Mouse (Mus musculus) hindbrain, embryonic 12.5 days (tissue): ENCODE data around the gene Cryba4. TPM values are rescaled to one million over a fixed set of nuclear protein-coding genes. Genes with fewer than 3 reads are reported as not detected.

Experiments used
- ATAC-seq: fragments of 200-750 bp; cut with Nextera tagmentation; 2 replicates; pipeline ENCODE4 v1.8.0; 2017; ENCODE audit warnings: moderate TSS enrichment; ENCODE audit not compliant: low FRiP score
- H3K27ac ChIP-seq: fragments of 300-500 bp; sonication (generic); 2 replicates; pipeline ENCODE4 v1.5.1; 2016; ENCODE audit warnings: mild to moderate bottlenecking
- H3K27me3 ChIP-seq: fragments of 300-500 bp; sonication (generic); 2 replicates; pipeline ENCODE4 v1.6.1; 2016; ENCODE audit warnings: mild to moderate bottlenecking
- H3K36me3 ChIP-seq: fragments of 300-500 bp; sonication (generic); 2 replicates; pipeline ENCODE4 v1.6.1; 2016; ENCODE audit warnings: mild to moderate bottlenecking
- H3K4me1 ChIP-seq: fragments of 300-500 bp; sonication (generic); 2 replicates; pipeline ENCODE4 v1.6.1; 2016
- H3K4me2 ChIP-seq: fragments of 300-500 bp; sonication (generic); replicated peaks from 2 replicates; pipeline ENCODE4 v1.6.1; 2016; ENCODE audit warnings: mild to moderate bottlenecking
- H3K4me3 ChIP-seq: fragments of 300-500 bp; sonication (generic); 2 replicates; pipeline ENCODE4 v1.5.1; 2016; ENCODE audit warnings: mild to moderate bottlenecking
- H3K9ac ChIP-seq: fragments of 300-500 bp; sonication (generic); 2 replicates; pipeline ENCODE4 v1.6.1; 2016; ENCODE audit warnings: mild to moderate bottlenecking, moderate library complexity
- H3K9me3 ChIP-seq: fragments of 300-500 bp; sonication (generic); replicated peaks from 2 replicates; pipeline ENCODE4 v1.6.1; 2016; ENCODE audit warnings: mild to moderate bottlenecking
- WGBS: fragments of 180-500 bp; shearing (Covaris S2); methylation state at CpG from one replicate; pipeline ENCODE4 v1.1.7; 2016; 5-methylcytosine and 5-hydroxymethylcytosine counted together
- polyA plus RNA-seq: library from polyadenylated mRNA; unstranded; fragments of >200 nt; fragmentation: Nextera tagmentation; extraction: Ambion mirVana; gene quantifications from 2 replicates; pipeline ENCODE4 v1.2.1, GENCODE M21; 2016

Gene Cryba4
- polyA plus RNA-seq, 1 experiment from 2014 or later: 1.8 TPM

DNA sequence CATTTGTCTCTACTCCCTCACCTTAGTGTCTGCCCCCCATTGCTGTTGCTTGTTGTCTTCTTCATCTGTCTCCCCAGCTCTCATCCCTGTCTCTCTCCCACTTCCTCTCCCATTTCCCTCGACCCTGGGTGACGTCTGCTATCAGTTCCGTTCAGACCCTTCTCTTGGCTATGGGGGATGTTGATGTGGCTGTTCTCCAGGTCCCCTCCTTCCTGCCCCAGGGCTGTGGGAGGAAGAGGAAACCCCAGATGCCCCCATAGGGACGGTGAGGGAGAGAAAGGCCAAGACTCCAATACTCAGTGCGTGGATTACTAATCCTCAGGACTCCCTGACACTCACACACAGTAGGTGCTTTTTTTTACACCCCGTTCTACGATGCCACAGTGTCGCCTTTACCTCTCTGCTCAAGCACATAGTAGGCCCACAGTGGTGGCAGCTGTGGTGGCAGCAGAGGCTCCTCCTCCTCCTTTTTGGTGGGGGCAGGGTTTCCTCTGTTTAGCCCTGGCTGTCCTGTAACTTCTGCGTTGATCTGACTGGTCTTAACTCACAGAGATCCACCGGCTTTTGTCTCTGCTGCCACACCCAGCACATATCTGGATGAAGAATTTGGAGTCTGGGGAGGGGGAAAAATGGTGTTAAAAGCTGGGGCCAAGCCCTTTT lies 31.4 kb upstream of the Cryba4 start:
- no peak for ATAC-seq
- WGBS: 78% methylated on average over 10 of the region's 10 CpGs
- H3K27ac ChIP-seq: 0 out of 2 replicates have a peak overlapping the region, but pooled peaks have one; percentile 48
- no peak overlapping the region for H3K4me2 ChIP-seq
- no peak overlapping the region for H3K4me3 ChIP-seq
- no peaks in the 10 kb centered on the region for H3K9me3 ChIP-seq
- H3K27me3 ChIP-seq: no peaks in the 10 kb centered on the region
- H3K36me3 ChIP-seq: no peaks in the 10 kb centered on the region
- H3K4me1 ChIP-seq: peaks cover 30% of the 10 kb centered on the region
- no peak overlapping the region for H3K9ac ChIP-seq

DNA sequence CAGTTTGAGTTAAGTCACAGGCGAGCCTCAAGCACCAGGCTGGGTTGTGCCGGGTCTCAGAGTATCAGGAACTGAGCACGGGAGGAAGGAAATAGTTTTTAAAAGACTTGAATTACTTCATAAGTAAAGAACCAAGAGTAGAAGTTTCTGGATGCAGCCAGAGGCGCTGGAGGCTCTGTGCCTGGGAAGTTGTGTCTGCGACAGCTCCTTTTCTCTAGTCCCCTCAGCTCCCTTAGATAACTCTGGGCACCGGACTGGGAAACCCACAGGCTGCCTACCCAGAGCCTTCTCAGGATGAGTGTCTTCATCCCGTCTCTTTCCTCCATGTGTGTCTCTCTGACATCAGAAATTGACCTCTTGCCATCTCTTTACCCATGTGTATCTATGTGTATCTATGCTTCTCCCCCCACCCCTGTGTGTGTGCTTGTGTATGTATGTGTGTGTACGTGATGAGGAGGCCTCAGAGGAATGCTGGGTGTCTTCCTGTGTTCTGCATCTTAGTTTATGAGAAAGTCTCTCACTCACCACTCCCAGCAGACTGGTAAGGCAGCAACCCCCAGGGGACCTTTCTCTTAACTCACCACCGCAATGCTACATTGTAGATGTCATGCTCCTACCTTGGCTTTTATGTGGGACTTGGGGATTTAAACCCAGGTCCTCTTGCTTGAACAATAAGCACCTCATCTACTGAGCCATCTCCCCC lies 30.6 kb upstream of the Cryba4 start:
- peaks cover 35% of the 10 kb centered on the region for H3K4me1 ChIP-seq
- no peak overlapping the region for H3K9ac ChIP-seq

DNA sequence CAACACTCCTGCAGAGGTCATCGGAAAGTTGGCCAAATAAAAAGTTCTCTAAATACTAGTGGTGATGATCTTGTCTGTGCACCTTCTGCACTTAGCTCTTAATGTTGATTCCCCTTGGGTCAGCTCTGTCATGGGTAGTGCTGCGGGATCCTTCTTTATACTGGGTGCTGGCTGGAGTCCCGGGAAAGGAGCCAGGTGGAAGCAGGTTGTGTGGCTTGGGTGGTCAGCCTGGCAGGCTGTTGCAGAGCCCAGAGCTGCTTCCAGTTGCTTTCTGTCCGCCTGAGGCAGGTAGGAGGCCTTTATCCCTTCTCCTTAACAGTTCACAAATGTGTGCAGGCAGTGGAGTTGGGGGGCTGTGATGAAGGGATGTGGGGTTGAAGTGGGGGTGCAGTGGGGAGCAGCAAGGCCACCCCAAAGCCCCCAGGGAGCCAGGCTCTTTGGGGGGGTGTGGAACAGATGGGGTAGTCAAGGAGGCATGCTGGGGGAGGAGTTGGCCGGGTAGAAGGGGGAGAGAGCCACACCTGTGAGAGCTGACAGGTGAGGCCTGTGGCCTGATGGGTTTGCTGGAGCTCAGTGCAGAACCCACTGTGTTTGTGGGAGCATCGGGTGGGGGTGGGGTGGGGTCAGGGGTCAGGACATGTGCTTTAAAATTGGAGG lies 29.9 kb upstream of the Cryba4 start:
- H3K27ac ChIP-seq: no peak overlapping the region
- peaks cover 39% of the 10 kb centered on the region for H3K4me1 ChIP-seq
- no peaks in the 10 kb centered on the region for H3K9me3 ChIP-seq
- no peak for ATAC-seq
- no peak overlapping the region for H3K4me2 ChIP-seq
- no peak overlapping the region for H3K4me3 ChIP-seq
- H3K36me3 ChIP-seq: no peaks in the 10 kb centered on the region
- no peaks in the 10 kb centered on the region for H3K27me3 ChIP-seq
- 74% methylated on average over 6 of the region's 6 CpGs for WGBS
- no peak overlapping the region for H3K9ac ChIP-seq

More for the DNA sequence above, 30.6 kb upstream of the Cryba4 start:
- H3K27me3 ChIP-seq: no peaks in the 10 kb centered on the region
- no peaks in the 10 kb centered on the region for H3K36me3 ChIP-seq
- no peak overlapping the region for H3K4me3 ChIP-seq
- H3K9me3 ChIP-seq: no peaks in the 10 kb centered on the region
- H3K27ac ChIP-seq: no peak overlapping the region
- 72% methylated on average over 9 of the region's 9 CpGs for WGBS
- H3K4me2 ChIP-seq: no peak overlapping the region
- no peak for ATAC-seq

DNA sequence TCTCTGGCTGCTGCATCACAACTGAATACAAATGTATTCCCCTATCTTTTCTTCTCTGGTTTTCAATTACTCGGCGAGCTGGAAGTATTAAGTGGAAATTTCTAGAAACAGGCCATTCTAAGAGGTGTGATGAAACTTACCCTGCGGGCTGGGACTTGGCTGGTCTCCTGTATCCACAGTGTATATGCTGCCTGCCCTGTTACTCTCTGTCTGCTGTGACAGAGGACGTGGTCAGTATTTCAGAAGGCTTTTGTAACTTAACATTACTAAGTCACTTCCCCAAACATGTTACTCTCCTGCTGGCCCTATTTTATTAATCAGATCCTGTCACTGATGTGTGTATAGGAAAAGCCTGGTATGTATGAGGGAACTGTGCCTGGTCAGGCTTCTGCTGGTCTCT lies 29.4 kb upstream of the Cryba4 start:
- 82% methylated on average over 4 of the region's 4 CpGs for WGBS
- Histone ChIP-seq H3K27me3 (no peaks in the 10 kb centered on the region), H3K4me1 (peaks cover 43% of the 10 kb centered on the region), H3K4me2 (no peak overlapping the region), H3K36me3 (no peaks in the 10 kb centered on the region), H3K9ac (no peak overlapping the region), H3K27ac (no peak overlapping the region), H3K9me3 (no peaks in the 10 kb centered on the region), H3K4me3 (no peak overlapping the region)
- ATAC-seq: no peak

DNA sequence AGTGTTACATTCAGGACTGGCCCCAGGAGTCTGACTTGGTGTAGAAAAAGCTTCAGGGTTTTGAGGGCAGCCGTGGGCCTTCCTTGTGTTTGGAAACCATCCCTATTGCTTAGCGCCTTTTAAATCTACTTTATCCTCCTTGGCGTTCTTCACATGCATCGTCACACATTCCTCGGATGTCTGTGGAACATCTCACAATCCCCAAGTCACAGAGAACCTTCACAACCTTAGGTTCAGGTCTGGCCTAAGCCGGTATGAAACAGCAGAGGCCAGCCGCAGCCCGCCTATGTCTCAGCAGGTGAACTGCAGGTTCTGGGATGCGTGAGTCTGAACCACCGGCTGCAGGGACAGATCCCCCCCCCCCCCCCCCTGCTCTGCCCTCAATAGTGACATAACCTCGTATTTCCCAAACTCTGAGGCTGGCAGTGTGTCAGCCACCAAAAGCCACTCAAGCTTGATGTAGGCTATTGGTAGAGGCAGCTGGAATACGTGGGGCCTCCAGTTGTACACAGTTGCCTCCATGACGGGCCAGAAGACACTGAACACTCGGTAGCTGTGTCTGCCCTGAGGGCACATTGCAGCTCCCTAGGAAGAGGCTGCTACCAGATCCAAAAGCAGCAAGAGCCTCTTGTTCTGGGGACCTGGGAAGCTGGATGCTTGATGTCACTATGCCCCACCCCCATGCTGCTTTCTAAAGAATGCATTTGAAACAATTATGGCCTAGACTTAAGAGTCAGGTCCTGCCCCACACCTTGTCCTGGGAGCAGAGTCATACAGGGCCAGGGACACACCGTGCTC lies 28.7 kb upstream of the Cryba4 start:
- Histone ChIP-seq H3K9me3 (no peaks in the 10 kb centered on the region), H3K4me2 (no peak overlapping the region), H3K27me3 (no peaks in the 10 kb centered on the region), H3K36me3 (no peaks in the 10 kb centered on the region), H3K4me3 (no peak overlapping the region), H3K9ac (no peak overlapping the region), H3K27ac (no peak overlapping the region), H3K4me1 (peaks cover 43% of the 10 kb centered on the region)
- no peak for ATAC-seq
- WGBS: 63% methylated on average over 15 of the region's 15 CpGs

DNA sequence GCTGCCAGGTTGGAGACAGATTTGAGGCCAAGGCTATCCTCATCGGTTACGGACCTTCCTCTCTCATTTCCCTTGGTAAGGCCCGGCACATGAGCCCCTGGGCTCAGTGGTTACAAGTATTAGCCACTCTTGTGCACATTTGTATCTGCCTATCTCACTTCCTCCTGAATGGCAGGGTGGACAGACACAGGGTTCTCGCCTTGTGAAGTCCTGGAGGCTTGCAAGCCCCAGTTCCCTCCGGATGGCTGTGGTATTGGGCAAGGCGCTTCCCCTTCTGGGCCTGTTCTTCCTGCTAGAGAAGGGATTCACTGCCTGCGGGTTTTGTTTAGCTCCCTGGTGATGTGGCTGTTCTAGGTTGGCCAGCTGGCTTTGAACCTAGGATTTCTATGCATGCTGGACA lies 27.8 kb upstream of the Cryba4 start:
- H3K4me2 ChIP-seq: no peak overlapping the region
- H3K9ac ChIP-seq: no peak overlapping the region
- 81% methylated on average over 7 of the region's 7 CpGs for WGBS
- H3K9me3 ChIP-seq: no peaks in the 10 kb centered on the region
- no peak for ATAC-seq
- no peak overlapping the region for H3K4me3 ChIP-seq
- no peaks in the 10 kb centered on the region for H3K27me3 ChIP-seq
- H3K27ac ChIP-seq: no peak overlapping the region
- no peaks in the 10 kb centered on the region for H3K36me3 ChIP-seq
- H3K4me1 ChIP-seq: peaks cover 47% of the 10 kb centered on the region

DNA sequence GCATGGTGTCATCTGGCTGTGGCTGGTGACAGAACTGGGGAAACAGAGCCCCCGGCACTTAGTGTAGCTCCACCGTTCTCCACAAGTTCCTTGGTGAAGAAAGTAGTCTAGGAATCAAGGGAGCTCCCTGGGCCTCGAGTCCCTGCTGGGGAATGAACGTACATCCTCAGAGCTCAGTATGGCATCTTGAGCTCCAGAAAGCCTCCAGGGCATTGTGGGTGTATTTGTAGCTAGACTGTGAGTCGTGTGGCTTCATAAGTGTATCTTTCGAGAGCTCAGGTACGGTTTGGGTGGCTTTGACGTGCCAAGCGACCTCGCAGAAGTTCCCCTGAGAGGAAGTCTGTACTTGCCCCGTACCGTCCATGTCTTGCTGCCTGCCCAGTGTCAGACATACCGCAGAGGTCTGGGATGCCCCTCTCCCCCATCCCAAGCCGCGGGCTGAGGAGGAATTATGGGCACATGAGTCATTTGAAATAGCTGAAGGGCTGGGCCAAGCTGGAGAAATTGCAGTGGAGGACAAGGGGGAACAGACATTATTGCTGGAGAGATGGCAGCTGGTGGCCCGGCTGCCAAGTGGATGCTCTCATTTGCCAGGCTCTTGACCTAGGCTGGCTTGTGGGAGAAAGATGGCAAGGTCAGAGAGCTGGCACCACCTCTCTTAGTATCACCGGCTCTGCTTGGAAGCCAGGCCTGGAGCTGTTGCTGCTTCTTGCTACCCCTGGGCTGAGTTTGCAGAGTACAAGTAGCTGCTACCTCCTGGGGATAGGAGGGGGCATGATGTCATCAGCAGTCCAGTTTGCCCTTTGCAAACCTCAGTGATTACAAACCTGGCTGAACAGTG lies 27.1 kb upstream of the Cryba4 start:
- H3K27ac ChIP-seq: no peak overlapping the region
- 86% methylated on average over 17 of the region's 17 CpGs for WGBS
- H3K4me3 ChIP-seq: no peak overlapping the region
- H3K4me1 ChIP-seq: peaks cover 47% of the 10 kb centered on the region
- no peak overlapping the region for H3K9ac ChIP-seq
- no peaks in the 10 kb centered on the region for H3K27me3 ChIP-seq
- H3K9me3 ChIP-seq: no peaks in the 10 kb centered on the region
- H3K36me3 ChIP-seq: no peaks in the 10 kb centered on the region
- no peak for ATAC-seq
- H3K4me2 ChIP-seq: no peak overlapping the region

DNA sequence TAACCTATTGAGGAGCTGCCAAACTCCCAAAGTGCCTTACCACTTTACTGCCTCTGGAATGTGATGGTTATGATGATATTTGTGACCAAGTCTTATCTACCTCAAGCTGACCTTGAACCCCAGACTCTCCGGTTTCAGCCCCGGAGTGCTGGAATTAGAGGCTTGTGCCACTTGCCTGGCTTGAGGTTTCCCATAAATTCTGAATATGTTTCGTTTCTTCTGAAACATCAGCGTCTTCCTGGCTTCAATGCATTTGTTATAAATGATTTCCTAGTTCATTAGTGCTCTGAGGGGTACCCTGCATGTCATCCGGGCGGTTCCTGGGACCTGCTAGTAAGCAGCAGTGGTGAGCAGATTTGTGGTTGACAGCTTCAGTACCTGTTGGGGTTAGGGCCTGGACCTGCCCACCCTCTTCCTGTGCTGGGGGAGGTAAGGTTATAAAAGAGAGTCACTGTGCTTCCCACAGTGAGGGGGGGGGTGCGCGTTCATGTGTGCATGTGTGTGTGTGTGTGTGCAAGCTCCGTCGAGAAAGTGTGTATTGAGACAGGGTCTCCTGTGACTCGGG lies 25.7 kb upstream of the Cryba4 start:
- ATAC-seq: no peak
- Histone ChIP-seq H3K4me2 (peak overlapping the region; percentile 82), H3K27ac (no peak overlapping the region), H3K9me3 (no peaks in the 10 kb centered on the region), H3K36me3 (no peaks in the 10 kb centered on the region), H3K4me1 (peaks cover 47% of the 10 kb centered on the region), H3K27me3 (no peaks in the 10 kb centered on the region), H3K9ac (no peak overlapping the region), H3K4me3 (0 out of 2 replicates have a peak overlapping the region, but pooled peaks have one; percentile 75)
- WGBS: 93% methylated on average over 11 of the region's 11 CpGs

DNA sequence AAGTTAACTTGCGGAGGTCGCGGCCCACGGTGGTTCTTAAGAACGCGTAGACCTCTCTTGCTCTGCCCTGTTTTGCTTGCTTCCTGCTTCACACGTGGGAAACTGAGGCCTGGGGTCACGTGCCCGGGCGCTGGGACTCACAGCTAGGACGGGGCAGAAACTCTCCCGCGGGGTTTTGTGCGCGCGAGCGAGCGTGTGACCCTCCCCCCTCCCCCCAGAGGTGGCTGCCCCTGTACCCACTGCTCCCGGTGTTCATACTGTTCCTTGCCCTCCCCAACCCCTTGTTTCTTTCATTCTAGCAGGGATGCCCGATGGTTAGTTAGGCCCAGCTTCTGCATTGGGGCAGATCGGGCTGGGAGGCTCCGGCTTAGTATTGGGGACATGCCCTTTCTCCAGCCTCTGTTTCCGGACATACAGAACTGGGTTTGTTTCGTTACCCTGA lies 24.6 kb upstream of the Cryba4 start:
- ATAC-seq: peak; percentile 26; the same call in 1 of the 2 replicates

DNA sequence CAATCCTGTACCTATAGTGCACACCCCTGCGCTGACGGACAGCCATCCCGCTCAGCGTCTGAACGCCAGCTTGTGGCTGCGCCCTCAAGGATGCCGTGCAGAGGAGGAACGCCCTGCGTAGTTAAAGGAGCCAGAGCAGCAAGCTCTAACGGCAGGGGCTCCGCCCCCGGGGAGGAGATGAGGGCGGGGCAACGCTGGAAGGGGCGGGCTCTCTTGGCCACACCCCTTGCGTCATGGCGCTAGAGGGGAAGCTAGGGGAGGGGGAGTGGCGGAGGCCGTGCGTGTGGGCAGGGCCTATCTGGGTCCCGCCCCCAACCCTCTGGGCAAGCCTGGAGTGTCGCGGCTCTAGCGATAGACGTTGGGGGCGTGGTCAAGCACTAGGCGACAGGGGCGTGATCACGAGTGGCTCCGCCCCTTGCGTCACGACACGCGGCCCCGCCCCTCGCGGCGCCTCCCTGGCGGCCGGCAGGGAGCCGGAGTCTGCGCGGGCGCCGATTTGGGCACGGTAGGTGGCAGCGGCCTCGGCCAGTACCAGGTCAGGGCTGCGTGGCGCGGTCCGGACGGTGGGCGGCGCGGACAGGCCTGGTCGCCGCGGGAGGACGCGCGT lies 24.1 kb upstream of the Cryba4 start, which contains the start of gene Tpst2:
TSS of gene Tpst2 (plus strand) at position 425 of the 607 bp plus-strand sequence.
- under 1% methylated on average over 62 of the region's 62 CpGs for WGBS
- Histone ChIP-seq H3K4me1 (peaks cover 41% of the 10 kb centered on the region), H3K27me3 (0 out of 2 replicates have a peak, but pooled peaks cover 2% of the 10 kb centered on the region), H3K27ac (peak within 1 kb of the TSS; percentile 73), H3K4me3 (peak within 1 kb of the TSS; percentile 75), H3K9ac (peak within 1 kb of the TSS; percentile 82), H3K36me3 (no peaks in the 10 kb centered on the region), H3K4me2 (peak within 1 kb of the TSS; percentile 82), H3K9me3 (no peaks in the 10 kb centered on the region)
- peak; percentile 95 for ATAC-seq

More for the DNA sequence above, 24.6 kb upstream of the Cryba4 start:
- under 1% methylated on average over 24 of the region's 24 CpGs for WGBS
- Histone ChIP-seq H3K36me3 (no peaks in the 10 kb centered on the region), H3K4me3 (peak overlapping the region; percentile 75), H3K9ac (peak overlapping the region; percentile 82), H3K9me3 (no peaks in the 10 kb centered on the region), H3K27ac (peak overlapping the region; percentile 58), H3K4me1 (peaks cover 42% of the 10 kb centered on the region), H3K4me2 (peak overlapping the region; percentile 82), H3K27me3 (no peaks in the 10 kb centered on the region)
